Mouse (Mus musculus): ENCODE results near the gene Rufy4.

Rufy4 gene

GRCm38 (mm10) chr1:74124991-74125552 is at the start of gene Rufy4:
Gene Rufy4 (plus strand): TSS chr1:74125541.
- in situ Hi-C loops (cut with MseI, MboI): no loop called here

- in situ Hi-C loops (cut with MseI, MboI): loop anchor here (5.0 to 10.0 kb wide), 2 partner anchors 71 to 174 kb away; no protein-coding TSS in a partner anchor
Observed at GRCm38 (mm10) chr1:74076230-74076629, 49.1 kb upstream of the Rufy4 start.

GRCm38 (mm10) chr1:74077353-74077752 is 48.0 kb upstream of the Rufy4 start:
- in situ Hi-C loops (cut with MseI, MboI): loop anchor here (5.0 to 10.0 kb wide), 2 partner anchors 73 to 175 kb away; no protein-coding TSS in a partner anchor

DNA sequence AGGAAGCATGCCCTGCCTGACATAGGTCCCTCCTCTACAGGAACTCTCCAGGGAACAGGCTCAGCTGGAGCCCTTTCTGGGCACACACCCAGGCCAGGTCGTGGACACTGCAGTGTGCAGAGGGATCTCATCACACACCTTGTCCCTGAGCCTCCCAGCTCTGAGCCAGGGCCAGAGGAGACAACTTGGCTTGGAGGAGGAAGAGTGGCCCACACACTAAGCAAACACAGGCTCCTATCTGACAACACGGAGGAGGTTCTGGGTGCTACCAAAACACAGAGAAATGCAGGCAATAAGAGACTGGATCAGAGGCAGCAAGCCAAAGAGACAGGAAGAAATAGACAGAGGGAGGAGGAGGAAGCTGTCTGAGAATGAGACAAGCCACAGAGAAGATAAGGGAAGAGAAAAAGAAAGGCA is 43.8 kb upstream of the Rufy4 start:
- in situ Hi-C loops (cut with MseI, MboI): loop anchor here in 1 of 2 experiments (10.0 kb wide), 1 partner anchor 177 kb away; no protein-coding TSS in a partner anchor

GRCm38 (mm10) chr1:74082841-74083463 is 42.4 kb upstream of the Rufy4 start:
- in situ Hi-C loops (cut with MseI, MboI): loop anchor here in 1 of 2 experiments (10.0 kb wide), 1 partner anchor 178 kb away; no protein-coding TSS in a partner anchor

- in situ Hi-C loops (cut with MseI, MboI): loop anchor here in 1 of 2 experiments (10.0 kb wide), 1 partner anchor 179 kb away; no protein-coding TSS in a partner anchor
Observed at GRCm38 (mm10) chr1:74084065-74084705, 41.2 kb upstream of the Rufy4 start.

DNA sequence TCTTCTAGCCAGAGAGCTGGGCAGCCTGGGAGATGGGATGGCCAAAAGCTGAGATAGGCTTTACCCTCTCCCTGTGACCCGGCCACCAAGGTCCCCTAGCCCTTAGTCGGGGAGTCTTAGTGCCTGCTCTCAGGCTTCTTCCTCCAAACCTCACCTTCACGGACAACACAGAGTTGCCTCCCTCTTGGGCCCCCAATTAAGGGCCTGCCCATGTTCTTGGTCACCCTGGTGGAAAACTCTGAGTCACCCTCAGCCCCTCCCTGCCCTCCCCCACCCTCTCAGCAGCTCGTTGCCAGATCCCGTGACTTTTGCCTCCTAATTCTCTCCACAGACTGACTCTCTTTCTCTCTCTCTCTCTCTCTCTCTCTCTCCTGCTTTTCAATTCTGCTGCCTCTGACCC is 40.6 kb upstream of the Rufy4 start:
- in situ Hi-C loops (cut with MseI, MboI): loop anchor here in 1 of 2 experiments (10.0 kb wide), 1 partner anchor 180 kb away; no protein-coding TSS in a partner anchor

- in situ Hi-C loops (cut with MseI, MboI): loop anchor here in 1 of 2 experiments (10.0 kb wide), 1 partner anchor 181 kb away; no protein-coding TSS in a partner anchor
Observed at GRCm38 (mm10) chr1:74085566-74085965, 39.8 kb upstream of the Rufy4 start.

GRCm38 (mm10) chr1:74088569-74088968 is 36.8 kb upstream of the Rufy4 start:
- in situ Hi-C loops (cut with MseI, MboI): loop anchor here in 1 of 2 experiments (10.0 kb wide), 1 partner anchor 184 kb away; no protein-coding TSS in a partner anchor

GRCm38 (mm10) chr1:74090329-74090728 is 35.0 kb upstream of the Rufy4 start:
- in situ Hi-C loops (cut with MseI, MboI): no loop called here

GRCm38 (mm10) chr1:74091138-74091537 is 34.2 kb upstream of the Rufy4 start:
- in situ Hi-C loops (cut with MseI, MboI): no loop called here

DNA sequence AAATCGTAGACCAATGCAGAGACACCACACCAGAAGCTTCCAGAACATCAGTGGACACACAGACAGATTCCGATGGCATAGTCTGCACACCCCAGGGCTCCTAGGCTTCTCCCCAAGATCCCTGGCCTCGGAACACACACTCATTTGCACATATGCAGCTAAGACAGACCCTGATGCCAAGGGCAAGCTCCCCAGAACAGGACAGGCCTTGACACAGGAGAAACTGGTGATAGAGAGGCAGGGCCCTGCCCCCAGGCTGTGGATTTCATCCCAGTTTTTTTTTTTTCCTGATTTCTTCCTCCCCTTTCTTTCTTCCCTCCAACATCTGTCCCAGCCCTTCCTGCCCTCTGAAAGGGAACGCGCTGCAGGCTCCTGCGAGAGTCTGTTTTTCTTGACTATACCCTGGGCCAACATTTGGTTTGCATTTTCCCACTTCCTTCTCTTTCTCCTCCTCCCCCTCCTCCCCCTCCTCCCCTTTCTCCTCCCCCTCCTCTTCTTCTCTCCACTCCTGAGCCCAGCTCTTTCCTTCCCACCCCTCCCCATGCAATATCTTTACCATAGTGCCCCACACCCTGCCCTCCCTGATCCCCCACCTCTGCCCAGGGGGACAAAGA is 33.6 kb upstream of the Rufy4 start:
- in situ Hi-C loops (cut with MseI, MboI): no loop called here

DNA sequence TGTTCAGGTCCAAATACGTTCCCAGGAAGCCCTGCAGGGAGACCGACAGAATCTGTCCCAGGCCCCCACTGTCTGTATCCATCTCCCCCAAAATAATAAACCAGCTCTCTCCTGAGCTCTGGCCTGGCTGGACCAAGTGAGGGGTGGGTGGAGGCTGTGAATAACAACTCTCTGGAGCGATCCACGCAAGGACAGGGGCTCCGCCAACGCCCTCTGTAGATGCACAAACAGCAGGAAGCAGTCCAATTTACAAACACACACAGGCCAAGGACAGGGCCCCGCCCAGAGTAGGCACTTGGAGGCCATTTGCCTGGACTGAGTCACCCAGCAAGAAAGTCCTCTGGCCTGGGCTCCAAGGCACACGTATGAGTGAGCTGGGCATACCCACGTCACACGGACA is 33.1 kb upstream of the Rufy4 start:
- in situ Hi-C loops (cut with MseI, MboI): no loop called here

- in situ Hi-C loops (cut with MseI, MboI): no loop called here
Observed at GRCm38 (mm10) chr1:74093447-74093846, 31.9 kb upstream of the Rufy4 start.

- in situ Hi-C loops (cut with MseI, MboI): no loop called here
Observed at GRCm38 (mm10) chr1:74094497-74095270, 30.7 kb upstream of the Rufy4 start.

DNA sequence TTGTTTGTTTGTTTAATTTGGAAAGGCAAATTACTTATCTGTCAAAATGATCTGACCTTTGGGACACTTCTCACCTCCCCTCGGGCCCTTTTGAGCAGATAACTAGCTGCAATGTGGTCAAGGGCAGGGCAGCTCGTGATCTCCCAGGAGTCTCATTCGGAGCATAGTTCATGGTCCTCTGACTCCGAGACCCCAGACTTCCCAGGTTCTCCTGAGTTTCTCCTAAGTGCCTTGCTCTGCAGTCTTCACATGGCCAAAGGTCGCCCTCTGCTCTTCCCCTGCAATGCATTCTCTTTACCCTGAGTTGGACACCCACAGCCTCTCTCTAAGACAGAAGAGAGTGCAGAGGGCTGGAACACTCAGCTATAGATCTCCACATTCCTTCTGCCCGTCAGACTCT is 30.0 kb upstream of the Rufy4 start:
- in situ Hi-C loops (cut with MseI, MboI): no loop called here

GRCm38 (mm10) chr1:74095728-74096127 is 29.6 kb upstream of the Rufy4 start:
- in situ Hi-C loops (cut with MseI, MboI): no loop called here

GRCm38 (mm10) chr1:74098004-74099000 is 27.0 kb upstream of the Rufy4 start:
- in situ Hi-C loops (cut with MseI, MboI): no loop called here

- in situ Hi-C loops (cut with MseI, MboI): no loop called here
Observed at GRCm38 (mm10) chr1:74099001-74099435, 26.3 kb upstream of the Rufy4 start.
